11 mouse cellular contexts compared by ENCODE assay signal in the genomic region with DNA sequence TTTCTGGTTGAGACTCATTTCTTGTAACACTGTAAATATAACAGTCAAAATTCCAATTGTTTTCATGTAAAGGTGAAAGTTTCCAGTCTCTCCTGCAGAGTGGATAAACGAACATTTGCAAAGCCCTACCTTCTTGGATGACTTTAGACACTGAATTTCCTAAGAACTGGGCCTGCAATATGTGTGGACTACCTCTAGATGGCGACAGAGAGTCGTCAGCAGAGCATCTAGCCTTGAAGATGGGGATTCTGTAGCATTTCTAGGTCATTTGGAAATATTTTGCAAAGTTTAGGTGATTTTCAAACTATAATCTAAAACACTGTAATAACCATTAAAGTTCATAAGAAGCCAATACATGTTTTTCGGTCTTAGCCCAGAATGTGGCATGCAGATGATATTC. TPM values are rescaled to one million over a fixed set of nuclear protein-coding genes. Genes with fewer than 3 reads are reported as not detected.
DNase-seq lines count a peak whose midpoint lies in the region; ATAC-seq and TF ChIP-seq lines count a peak whose summit lies in the region.
"Had no signal": no experiment of that assay in that cellular context is flagged by ENCODE, and none has a peak within 500 bp of the region (broad histone marks: within the 10 kb centered on the region; RNA-seq: fewer than 3 reads in every experiment).

No protein-coding gene starts in this region.

- H3K27ac ChIP-seq in heart, postnatal 0 days (ENCODE audit: low read depth), result no peak overlapping the region
- H3K27ac ChIP-seq in heart, embryonic 11.5 days (ENCODE audit: low read depth, low read length), result no peak overlapping the region
- H3K27ac ChIP-seq in midbrain, postnatal 0 days (ENCODE audit: low read depth, low read length), result no peak overlapping the region
- no peak overlapping the region for H3K27ac ChIP-seq in midbrain, embryonic 15.5 days

- no peak for ATAC-seq in heart, postnatal 0 days (ENCODE audit: insufficient read depth, low read depth)
- ATAC-seq in heart, embryonic 11.5 days (replicated peaks; ENCODE audit: insufficient number of reproducible peaks, low FRiP score, low TSS enrichment), result no peak
- ATAC-seq in midbrain, postnatal 0 days (ENCODE audit: low FRiP score), result no peak
- ATAC-seq in midbrain, embryonic 15.5 days (replicated peaks), result no peak

- H3K4me1 ChIP-seq in heart, postnatal 0 days (ENCODE audit: control insufficient read depth, insufficient read depth), result 0 out of 2 replicates have a peak, but pooled peaks cover 5% of the 10 kb centered on the region
- H3K4me1 ChIP-seq in heart, embryonic 11.5 days (ENCODE audit: control insufficient read depth, insufficient read depth, low read length), result peaks cover 8% of the 10 kb centered on the region
- H3K4me1 ChIP-seq in midbrain, postnatal 0 days (ENCODE audit: insufficient read depth, low read length), result no peaks in the 10 kb centered on the region
- H3K4me1 ChIP-seq in midbrain, embryonic 15.5 days, result peaks cover 18% of the 10 kb centered on the region

- H3K9ac ChIP-seq in heart, postnatal 0 days (replicated peaks; ENCODE audit: low read depth, low read length), result no peak overlapping the region
- H3K9ac ChIP-seq in heart, embryonic 11.5 days (ENCODE audit: low read depth, low read length), result no peak overlapping the region
- H3K9ac ChIP-seq in midbrain, postnatal 0 days (replicated peaks; ENCODE audit: low read length, poor library complexity, severe bottlenecking), result no peak overlapping the region
- no peak overlapping the region for H3K9ac ChIP-seq in midbrain, embryonic 15.5 days

- no peak overlapping the region for H3K4me3 ChIP-seq in heart, postnatal 0 days (ENCODE audit: low read depth, low read length)
- no peak overlapping the region for H3K4me3 ChIP-seq in heart, embryonic 11.5 days (ENCODE audit: low read depth, low read length)
- H3K4me3 ChIP-seq in midbrain, postnatal 0 days (ENCODE audit: low read depth, low read length), result no peak overlapping the region
- no peak overlapping the region for H3K4me3 ChIP-seq in midbrain, embryonic 15.5 days
- H3K4me3 ChIP-seq: myocyte had no signal

- no peak overlapping the region for H3K4me2 ChIP-seq in heart, postnatal 0 days (ENCODE audit: low read depth, low read length)
- no peak overlapping the region for H3K4me2 ChIP-seq in heart, embryonic 11.5 days
- no peak overlapping the region for H3K4me2 ChIP-seq in midbrain, postnatal 0 days (ENCODE audit: low read depth, low read length, poor library complexity, severe bottlenecking)
- H3K4me2 ChIP-seq in midbrain, embryonic 15.5 days, result no peak overlapping the region

- DNase-seq in heart, postnatal 0 days (ENCODE audit: low spot score), result no peak
- DNase-seq in midbrain, postnatal 0 days (ENCODE audit: low spot score), result no peak
- peak; percentile 54 for DNase-seq in ZHBTc4 (ENCODE audit: low read depth, low spot score)
- peak; percentile 1 for DNase-seq in splenic B cell, adult 2 months (ENCODE audit: low read depth, low spot score)
- no peak for DNase-seq in T-cell, adult 2 months (ENCODE audit: low spot score)
- DNase-seq: lung, postnatal 14 days; right cerebral cortex, adult 18-20 months had no signal

- H3K36me3 ChIP-seq in heart, postnatal 0 days (replicated peaks; ENCODE audit: control insufficient read depth, insufficient read depth, low read length), result no peaks in the 10 kb centered on the region
- H3K36me3 ChIP-seq in heart, embryonic 11.5 days (ENCODE audit: control insufficient read depth, insufficient read depth, low read length), result no peaks in the 10 kb centered on the region
- no peaks in the 10 kb centered on the region for H3K36me3 ChIP-seq in midbrain, postnatal 0 days (ENCODE audit: insufficient read depth, low read length)
- H3K36me3 ChIP-seq in midbrain, embryonic 15.5 days (replicated peaks), result no peaks in the 10 kb centered on the region
- no peaks in the 10 kb centered on the region for H3K36me3 ChIP-seq in splenic B cell, adult 2 months (ENCODE audit: control insufficient read depth, insufficient read depth, low read length, poor library complexity, severe bottlenecking)

- TF ChIP-seq EP300 in heart, postnatal 0 days (IDR thresholded peaks at IDR 0.05; ENCODE audit: low read depth), result no peak

- WGBS in heart, postnatal 0 days, result 38% methylated on average over 4 of the region's 4 CpGs
- 33% methylated on average over 4 of the region's 4 CpGs for WGBS in heart, embryonic 11.5 days (ENCODE audit: insufficient replicate concordance)
- 43% methylated on average over 4 of the region's 4 CpGs for WGBS in midbrain, postnatal 0 days
- 43% methylated on average over 4 of the region's 4 CpGs for WGBS in midbrain, embryonic 15.5 days

- H3K27me3 ChIP-seq in heart, postnatal 0 days (ENCODE audit: control insufficient read depth, insufficient read depth, low read length), result peaks cover 42% of the 10 kb centered on the region
- H3K27me3 ChIP-seq in heart, embryonic 11.5 days (ENCODE audit: control insufficient read depth, insufficient read depth, low read length), result peaks cover 35% of the 10 kb centered on the region
- no peaks in the 10 kb centered on the region for H3K27me3 ChIP-seq in midbrain, postnatal 0 days (ENCODE audit: insufficient read depth, low read length)
- peaks cover 9% of the 10 kb centered on the region for H3K27me3 ChIP-seq in midbrain, embryonic 15.5 days (replicated peaks)
- no peaks in the 10 kb centered on the region for H3K27me3 ChIP-seq in splenic B cell, adult 2 months (ENCODE audit: control insufficient read depth, insufficient read depth, low read length, poor library complexity, severe bottlenecking)

- peak; percentile 69 for TF ChIP-seq CTCF in heart, postnatal 0 days (IDR thresholded peaks at IDR 0.05; ENCODE audit: low read depth)
- peak; percentile 75 for TF ChIP-seq CTCF in midbrain, postnatal 0 days (IDR thresholded peaks at IDR 0.05)

- H3K9me3 ChIP-seq in heart, postnatal 0 days (replicated peaks; ENCODE audit: control insufficient read depth, low read length), result 0 out of 2 replicates have a peak, but pooled peaks cover 3% of the 10 kb centered on the region
- H3K9me3 ChIP-seq in heart, embryonic 11.5 days (replicated peaks; ENCODE audit: control insufficient read depth, low read length), result no peaks in the 10 kb centered on the region
- no peaks in the 10 kb centered on the region for H3K9me3 ChIP-seq in midbrain, postnatal 0 days (ENCODE audit: low read length)
- H3K9me3 ChIP-seq in midbrain, embryonic 15.5 days, result no peaks in the 10 kb centered on the region

RNA-seq across cellular contexts. Expression of a gene that starts 3.1 kb away (rescaled TPM):
- 0.04 and 0.43 TPM in 2 replicates for total RNA-seq in heart, postnatal 0 days (2014; rRNA removed; ENCODE audit: low replicate concordance)
- polyA plus RNA-seq in heart, postnatal 0 days (2015; fragmentation: Nextera tagmentation; extraction: Ambion mirVana), result 0.12 and 0.20 TPM in 2 replicates
- 3.2 and 4.6 TPM in 2 replicates for polyA plus RNA-seq in heart, embryonic 11.5 days (2014; fragmentation: Nextera tagmentation; extraction: Ambion mirVana)
- 4.9 and 5.9 TPM in 2 replicates for total RNA-seq in midbrain, postnatal 0 days (2014; rRNA removed)
- 3.0 and 3.2 TPM in 2 replicates for polyA plus RNA-seq in midbrain, postnatal 0 days (2015; fragmentation: Nextera tagmentation; extraction: Ambion mirVana)
- 3.2 and 3.4 TPM in 2 replicates for polyA plus RNA-seq in midbrain, embryonic 15.5 days (2015; fragmentation: Nextera tagmentation; extraction: Ambion mirVana)
- total RNA-seq: heart, postnatal 25 days had no signal
- polyA plus RNA-seq: myocyte had no signal

Comparison
In these comparisons a context has a peak if more than half of its experiments do, and no peak if none do; other contexts are left out.
1. DNase-seq: peak in ZHBTc4 (single experiment) and splenic B cell, adult 2 months (single experiment); none in heart, postnatal 0 days (single experiment), midbrain, postnatal 0 days (single experiment) and T-cell, adult 2 months (single experiment).